In genomic region chr4:63948066-63948687, GRCm38 (mm10) we compare ENCODE assay signal across 7 mouse cellular contexts.
DNase-seq lines count a peak whose midpoint lies in the region; ATAC-seq and TF ChIP-seq lines count a peak whose summit lies in the region.

No protein-coding gene starts in this region.

- no peaks in the 10 kb centered on the region for H3K36me3 ChIP-seq in intestine, embryonic 15.5 days
- no peaks in the 10 kb centered on the region for H3K36me3 ChIP-seq in midbrain, embryonic 13.5 days
- no peaks in the 10 kb centered on the region for H3K36me3 ChIP-seq in small intestine, adult 2 months (ENCODE audit: control insufficient read depth, insufficient read depth, low read length)

- H3K27me3 ChIP-seq in intestine, embryonic 15.5 days (replicated peaks) = no peaks in the 10 kb centered on the region
- H3K27me3 ChIP-seq in midbrain, embryonic 13.5 days = no peaks in the 10 kb centered on the region
- no peaks in the 10 kb centered on the region for H3K27me3 ChIP-seq in small intestine, adult 2 months (ENCODE audit: control insufficient read depth, insufficient read depth, low read length)

- TF ChIP-seq CTCF in gastrocnemius, adult 2 months (IDR thresholded peaks at IDR 0.05) = peak; percentile 87
- peak; percentile 75; the same call in 1 of the 2 replicates for TF ChIP-seq CTCF in small intestine, adult 2 months (IDR thresholded peaks at IDR 0.05; ENCODE audit: extremely low read depth, insufficient read length, insufficient replicate concordance, low read depth, low read length)

- intact Hi-C loops in gastrocnemius, adult 2 months (cut with DNase I) = loop anchor here (1.0 to 2.0 kb wide), 4 partner anchors 261 to 579 kb away; no protein-coding TSS in a partner anchor

- peak overlapping the region; percentile 50 for H3K4me3 ChIP-seq in gastrocnemius, adult 2 months
- H3K4me3 ChIP-seq in intestine, embryonic 15.5 days (replicated peaks) = no peak overlapping the region
- no peak overlapping the region for H3K4me3 ChIP-seq in midbrain, embryonic 13.5 days (replicated peaks)
- no peak overlapping the region for H3K4me3 ChIP-seq in small intestine, adult 2 months (ENCODE audit: low read depth, low read length)

- DNase-seq in cerebellum, postnatal 14 days = peak; percentile 81
- DNase-seq in gastrocnemius, adult 2 months = peak; percentile 41
- DNase-seq in left cerebral cortex, adult 9 months (ENCODE audit: low spot score in 2 of 2) = peak; percentile 16 to 73

- H3K4me2 ChIP-seq in intestine, embryonic 15.5 days (replicated peaks) = 0 out of 2 replicates have a peak overlapping the region, but pooled peaks have one; percentile 34
- H3K4me2 ChIP-seq in midbrain, embryonic 13.5 days (replicated peaks) = no peak overlapping the region

- H3K4me1 ChIP-seq in intestine, embryonic 15.5 days (replicated peaks) = no peaks in the 10 kb centered on the region
- H3K4me1 ChIP-seq in midbrain, embryonic 13.5 days (replicated peaks) = no peaks in the 10 kb centered on the region
- no peaks in the 10 kb centered on the region for H3K4me1 ChIP-seq in small intestine, adult 2 months (ENCODE audit: control insufficient read depth, insufficient read depth, insufficient read length, low read length)

- ATAC-seq in activated CD4-positive, CD25-positive, alpha-beta regulatory T cell, adult 4 months = peak; percentile 89
- ATAC-seq in intestine, embryonic 15.5 days = peak; percentile 62; the same call in 1 of the 2 replicates
- peak; percentile 84 for ATAC-seq in midbrain, embryonic 13.5 days

- WGBS in intestine, embryonic 15.5 days = 40% methylated on average over 12 of the region's 12 CpGs
- WGBS in midbrain, embryonic 13.5 days = 37% methylated on average over 12 of the region's 12 CpGs
- WGBS in small intestine, adult 2 months = 29% methylated on average over 12 of the region's 12 CpGs

- H3K9ac ChIP-seq in intestine, embryonic 15.5 days = no peak overlapping the region
- H3K9ac ChIP-seq in midbrain, embryonic 13.5 days (replicated peaks) = no peak overlapping the region

- TF ChIP-seq POLR2A in small intestine, adult 2 months (IDR thresholded peaks at IDR 0.05; ENCODE audit: low read depth, low read length) = no peak

- no peaks in the 10 kb centered on the region for H3K9me3 ChIP-seq in intestine, embryonic 15.5 days
- H3K9me3 ChIP-seq in midbrain, embryonic 13.5 days = no peaks in the 10 kb centered on the region

- no peak overlapping the region for H3K27ac ChIP-seq in gastrocnemius, adult 2 months
- no peak overlapping the region for H3K27ac ChIP-seq in intestine, embryonic 15.5 days
- no peak overlapping the region for H3K27ac ChIP-seq in midbrain, embryonic 13.5 days
- H3K27ac ChIP-seq in small intestine, adult 2 months (ENCODE audit: insufficient read depth, low read depth, low read length) = no peak overlapping the region
